Mouse (Mus musculus) thymus, adult 2 months (tissue): ENCODE data around the gene C9.

Experiments
- CTCF ChIP-seq: fragments of 200-500 bp; IDR thresholded peaks from 2 replicates; pipeline ENCODE4 v1.5.1; 2012; ENCODE audit warnings: mild to moderate bottlenecking, control low read depth, low read length, moderate library complexity, borderline replicate concordance; ENCODE audit not compliant: control insufficient read depth, poor library complexity, insufficient read depth; ENCODE audit errors: extremely low read depth
- POLR2A ChIP-seq: fragments of 200-500 bp; IDR thresholded peaks from 2 replicates; pipeline ENCODE4 v1.6.1; 2012; ENCODE audit warnings: mild to moderate bottlenecking, low read length, control low read depth, moderate library complexity; ENCODE audit not compliant: control insufficient read depth, poor library complexity, insufficient read depth; ENCODE audit errors: extremely low read depth

- TF ChIP-seq CTCF = no peak
- TF ChIP-seq POLR2A = no peak
These were observed 80.3 kb downstream of the C9 start for GRCm38 (mm10) chr15:6525386-6525785.
